In the genomic region with DNA sequence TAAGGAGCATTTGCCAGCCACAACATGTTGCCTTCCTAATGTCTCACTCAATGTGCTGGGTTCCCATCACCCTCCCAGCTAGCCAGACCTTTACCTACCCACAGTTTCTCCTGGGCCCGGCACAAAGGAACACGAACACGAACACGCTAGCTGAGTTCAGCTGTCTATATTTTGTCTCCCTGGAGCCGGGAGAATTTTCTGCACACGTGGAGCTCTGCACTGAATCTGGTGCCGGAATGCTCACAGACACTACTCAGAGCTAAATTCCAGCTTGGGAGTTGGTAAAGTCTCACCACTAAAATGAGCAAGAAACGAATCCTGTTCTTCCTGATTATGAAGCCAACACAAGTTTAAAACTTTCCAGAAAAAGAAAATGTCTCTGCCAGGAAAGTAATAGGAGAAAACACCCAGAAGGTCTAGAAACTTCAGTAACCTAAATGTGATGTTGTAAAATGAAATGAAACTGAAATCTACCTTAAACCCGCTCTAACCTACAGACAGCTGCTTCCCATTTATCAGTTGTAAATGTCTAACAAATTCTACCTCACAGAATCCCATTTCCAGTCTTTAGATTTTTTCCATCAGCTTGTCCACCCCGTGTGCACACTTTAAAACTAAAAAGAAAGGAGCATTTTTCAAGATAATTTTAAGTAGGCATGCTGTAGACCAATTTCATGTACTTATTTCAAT, we compare ENCODE assay signal across 11 mouse cellular contexts. TPM values are rescaled to one million over a fixed set of nuclear protein-coding genes. Genes with fewer than 3 reads are reported as not detected.
DNase-seq lines count a peak whose midpoint lies in the region; ATAC-seq and TF ChIP-seq lines count a peak whose summit lies in the region.
"Had no signal": no experiment of that assay in that cellular context is flagged by ENCODE, and none has a peak within 500 bp of the region (broad histone marks: within the 10 kb centered on the region; RNA-seq: fewer than 3 reads in every experiment).

No protein-coding gene starts in this region.

- H3K4me3 ChIP-seq in heart, embryonic 16.5 days (ENCODE audit: low read length), result no peak overlapping the region; the same call in 1 of the 2 replicates
- H3K4me3 ChIP-seq in heart, embryonic 11.5 days (ENCODE audit: low read depth, low read length), result no peak overlapping the region
- no peak overlapping the region for H3K4me3 ChIP-seq in limb, embryonic 14.5 days (replicated peaks; ENCODE audit: low read length)
- H3K4me3 ChIP-seq: hindbrain, embryonic 15.5 days had no signal

- peak; percentile 55 for DNase-seq in 3T3-L1 (ENCODE audit: low read depth, low spot score)
- peak; percentile 40 for DNase-seq in adipocyte (ENCODE audit: low spot score)
- DNase-seq in limb, embryonic 14.5 days (ENCODE audit: low spot score), result peak; percentile 54
- DNase-seq: kidney, postnatal 25 days; liver had no signal

- TF ChIP-seq POLR2A in limb, embryonic 14.5 days (IDR thresholded peaks at IDR 0.05; ENCODE audit: borderline replicate concordance, extremely low read depth, insufficient read depth, insufficient read length), result no peak

- no peak for ATAC-seq in heart, embryonic 16.5 days (replicated peaks; ENCODE audit: extremely low read depth, insufficient read depth, low FRiP score)
- ATAC-seq in heart, embryonic 11.5 days (replicated peaks; ENCODE audit: insufficient number of reproducible peaks, low FRiP score, low TSS enrichment), result no peak
- peak; percentile 64 for ATAC-seq in limb, embryonic 14.5 days (ENCODE audit: low FRiP score, low read depth)
- ATAC-seq in cerebellum, adult (ENCODE audit: insufficient number of reproducible peaks, low FRiP score, low TSS enrichment), result no peak
- no peak for ATAC-seq in erythroblast, adult 5-6 weeks (replicated peaks; ENCODE audit: low FRiP score, poor library complexity, severe bottlenecking)

- H3K27me3 ChIP-seq in heart, embryonic 16.5 days (ENCODE audit: control insufficient read depth, insufficient read depth, low read length), result no peaks in the 10 kb centered on the region
- no peaks in the 10 kb centered on the region for H3K27me3 ChIP-seq in heart, embryonic 11.5 days (ENCODE audit: control insufficient read depth, insufficient read depth, low read length)
- H3K27me3 ChIP-seq in limb, embryonic 14.5 days (ENCODE audit: control insufficient read depth, insufficient read depth, low read length), result no peaks in the 10 kb centered on the region
- H3K27me3 ChIP-seq: hindbrain, embryonic 15.5 days had no signal

- 0 out of 2 replicates have a peak overlapping the region, but pooled peaks have one; percentile 5 for H3K27ac ChIP-seq in heart, embryonic 16.5 days (ENCODE audit: low read length)
- H3K27ac ChIP-seq in heart, embryonic 11.5 days (ENCODE audit: low read depth, low read length), result no peak overlapping the region
- H3K27ac ChIP-seq in limb, embryonic 14.5 days (replicated peaks; ENCODE audit: low read depth, low read length), result peak overlapping the region; percentile 84
- H3K27ac ChIP-seq: hindbrain, embryonic 15.5 days had no signal

- no peaks in the 10 kb centered on the region for H3K9me3 ChIP-seq in heart, embryonic 16.5 days (replicated peaks; ENCODE audit: control insufficient read depth, low read length)
- no peaks in the 10 kb centered on the region for H3K9me3 ChIP-seq in heart, embryonic 11.5 days (replicated peaks; ENCODE audit: control insufficient read depth, low read length)
- no peaks in the 10 kb centered on the region for H3K9me3 ChIP-seq in limb, embryonic 14.5 days (ENCODE audit: control insufficient read depth, low read length)
- H3K9me3 ChIP-seq: hindbrain, embryonic 15.5 days had no signal

- 51% methylated on average over 10 of the region's 10 CpGs for WGBS in heart, embryonic 16.5 days
- WGBS in heart, embryonic 11.5 days (ENCODE audit: insufficient replicate concordance), result 61% methylated on average over 10 of the region's 10 CpGs
- 16% methylated on average over 10 of the region's 10 CpGs for WGBS in limb, embryonic 14.5 days

- H3K4me1 ChIP-seq in heart, embryonic 16.5 days (ENCODE audit: control insufficient read depth, insufficient read depth, low read length), result peaks cover 5% of the 10 kb centered on the region; the same call in 1 of the 2 replicates
- H3K4me1 ChIP-seq in heart, embryonic 11.5 days (ENCODE audit: control insufficient read depth, insufficient read depth, low read length), result peaks cover 6% of the 10 kb centered on the region; the same call in 1 of the 2 replicates
- peaks cover 20% of the 10 kb centered on the region for H3K4me1 ChIP-seq in limb, embryonic 14.5 days (ENCODE audit: control insufficient read depth, insufficient read depth, low read length)
- H3K4me1 ChIP-seq: hindbrain, embryonic 15.5 days had no signal

- no peak overlapping the region for H3K9ac ChIP-seq in heart, embryonic 16.5 days (ENCODE audit: low read length)
- no peak overlapping the region for H3K9ac ChIP-seq in heart, embryonic 11.5 days (ENCODE audit: low read depth, low read length)
- H3K9ac ChIP-seq in limb, embryonic 14.5 days (ENCODE audit: low read depth, low read length, severe bottlenecking), result 0 out of 2 replicates have a peak overlapping the region, but pooled peaks have one; percentile 6
- H3K9ac ChIP-seq: hindbrain, embryonic 15.5 days had no signal

- H3K4me2 ChIP-seq in heart, embryonic 16.5 days (ENCODE audit: low read depth, low read length), result peak overlapping the region; percentile 4
- H3K4me2 ChIP-seq in heart, embryonic 11.5 days, result no peak overlapping the region
- H3K4me2 ChIP-seq in limb, embryonic 14.5 days (replicated peaks; ENCODE audit: low read depth, low read length, severe bottlenecking), result peak overlapping the region; percentile 22
- H3K4me2 ChIP-seq: hindbrain, embryonic 15.5 days had no signal

- H3K36me3 ChIP-seq in heart, embryonic 16.5 days (ENCODE audit: control insufficient read depth, insufficient read depth), result peaks cover 2% of the 10 kb centered on the region; the same call in 1 of the 2 replicates
- H3K36me3 ChIP-seq in heart, embryonic 11.5 days (ENCODE audit: control insufficient read depth, insufficient read depth, low read length), result peaks cover 5% of the 10 kb centered on the region
- H3K36me3 ChIP-seq in limb, embryonic 14.5 days (ENCODE audit: control insufficient read depth, insufficient read depth, low read length), result peaks cover 6% of the 10 kb centered on the region
- H3K36me3 ChIP-seq: hindbrain, embryonic 15.5 days had no signal

RNA-seq across cellular contexts. Expression of gene Dse, which starts 20.8 kb away (rescaled TPM):
- 12.2 and 13.9 TPM in 2 replicates for polyA plus RNA-seq in heart, embryonic 16.5 days (2015; fragmentation: Nextera tagmentation; extraction: Ambion mirVana)
- polyA plus RNA-seq in heart, embryonic 11.5 days (2014; fragmentation: Nextera tagmentation; extraction: Ambion mirVana), result 21.3 and 23.2 TPM in 2 replicates
- polyA plus RNA-seq in limb, embryonic 14.5 days (2012; rRNA removed), result 30.8 and 38.8 TPM in 2 replicates
- 49.8 and 50.6 TPM in 2 replicates for polyA plus RNA-seq in limb, embryonic 14.5 days (2014; fragmentation: Nextera tagmentation; extraction: Ambion mirVana)
- total RNA-seq in erythroblast, adult 5-6 weeks (2015; ENCODE audit: low replicate concordance), result 2.5 and 2.7 TPM in 2 replicates
- 2.2 and 6.4 TPM in 2 replicates for total RNA-seq in erythroblast, adult 5-6 weeks (2017; ENCODE audit: low replicate concordance)

RNA-seq across cellular contexts. Expression of gene Calhm6, which starts 58.9 kb away (rescaled TPM):
- 0.59 and 1.8 TPM in 2 replicates for polyA plus RNA-seq in heart, embryonic 16.5 days (2015; fragmentation: Nextera tagmentation; extraction: Ambion mirVana)
- polyA plus RNA-seq in heart, embryonic 11.5 days (2014; fragmentation: Nextera tagmentation; extraction: Ambion mirVana), result 0.29 and 0.68 TPM in 2 replicates
- polyA plus RNA-seq in limb, embryonic 14.5 days (2012; rRNA removed), result 1.2 and 1.7 TPM in 2 replicates
- polyA plus RNA-seq in limb, embryonic 14.5 days (2014; fragmentation: Nextera tagmentation; extraction: Ambion mirVana), result 0.96 and 1.5 TPM in 2 replicates
- not detected in 2 replicates for total RNA-seq in erythroblast, adult 5-6 weeks (2015; ENCODE audit: low replicate concordance)
- 0.84 and 0.85 TPM in 2 replicates for total RNA-seq in erythroblast, adult 5-6 weeks (2017; ENCODE audit: low replicate concordance)
- polyA plus RNA-seq: testis, adult 2 months had no signal
